Mouse (Mus musculus) cerebellum, adult 8-10 months (tissue): ENCODE measurements around the gene Aqp8.

ENCODE experiments used
- DNase-seq: peaks from one replicate; pipeline ENCODE4 v3.0.0; 2022

Gene Aqp8

GRCm38 (mm10) chr7:123499481-123500238 is 37.6 kb downstream of the Aqp8 start:
- peak; percentile 39 for DNase-seq

- peak; percentile 89 for DNase-seq
Measured at GRCm38 (mm10) chr7:123500239-123501219, 38.4 kb downstream of the Aqp8 start, which contains the start of gene Zkscan2. TSS of gene Zkscan2 (minus strand) at chr7:123500449.

- DNase-seq: no peak
Measured at GRCm38 (mm10) chr7:123503358-123503757, 41.3 kb downstream of the Aqp8 start.

- DNase-seq: no peak
Measured at GRCm38 (mm10) chr7:123507946-123508345, 45.9 kb downstream of the Aqp8 start.
